Mouse (Mus musculus) heart, postnatal 0 days (tissue): ENCODE data around the gene Btg2. TPM values are rescaled to one million over a fixed set of nuclear protein-coding genes. Genes with fewer than 3 reads are reported as not detected.
A peak's percentile ranks its signal among the peaks of the same experiment; 100 is the strongest.

Experiments used
- ATAC-seq: fragments of 200-750 bp; cut with Nextera tagmentation; 2 replicates; pipeline ENCODE4 v1.8.0; 2017; ENCODE audit warnings: low read depth, moderate number of reproducible peaks, moderate library complexity; ENCODE audit not compliant: insufficient read depth
- DNase-seq: peaks from one replicate; pipeline ENCODE4 v3.0.0-alpha.2; 2016; ENCODE audit warnings: low spot score
- H3K27ac ChIP-seq: fragments of 300-500 bp; sonication (generic); 2 replicates; pipeline ENCODE4 v1.5.1; 2014; ENCODE audit warnings: low read depth, mild to moderate bottlenecking
- H3K27me3 ChIP-seq: fragments of 300-500 bp; sonication (generic); 2 replicates; pipeline ENCODE4 v1.6.1; 2014; ENCODE audit warnings: low read length, mixed read lengths; ENCODE audit not compliant: control insufficient read depth, insufficient read depth
- H3K36me3 ChIP-seq: fragments of 300-500 bp; sonication (generic); replicated peaks from 2 replicates; pipeline ENCODE4 v1.6.1; 2014; ENCODE audit warnings: low read length, mixed read lengths; ENCODE audit not compliant: control insufficient read depth, insufficient read depth
- H3K4me1 ChIP-seq: fragments of 300-500 bp; sonication (generic); 2 replicates; pipeline ENCODE4 v1.6.1; 2014; ENCODE audit warnings: antibody characterized with exemption; ENCODE audit not compliant: control insufficient read depth, insufficient read depth
- H3K4me2 ChIP-seq: fragments of 300-500 bp; sonication (generic); 2 replicates; pipeline ENCODE4 v1.6.1; 2014; ENCODE audit warnings: low read depth, mild to moderate bottlenecking, low read length, moderate library complexity
- H3K4me3 ChIP-seq: fragments of 300-500 bp; sonication (generic); 2 replicates; pipeline ENCODE4 v1.5.1; 2014; ENCODE audit warnings: low read depth, low read length
- H3K9ac ChIP-seq: fragments of 300-500 bp; sonication (generic); replicated peaks from 2 replicates; pipeline ENCODE4 v1.6.1; 2014; ENCODE audit warnings: low read depth, low read length, mixed read lengths
- H3K9me3 ChIP-seq: fragments of 300-500 bp; sonication (generic); replicated peaks from 2 replicates; pipeline ENCODE4 v1.6.1; 2016; ENCODE audit warnings: low read length; ENCODE audit not compliant: control insufficient read depth
- CTCF ChIP-seq: IDR thresholded peaks from 2 replicates; pipeline ENCODE4 v1.5.1; 2016; ENCODE audit warnings: antibody characterized with exemption, control low read depth, low read depth
- EP300 ChIP-seq: IDR thresholded peaks from 2 replicates; pipeline ENCODE4 v1.6.1; 2016; ENCODE audit warnings: antibody characterized with exemption, low read depth
- WGBS: fragments of 180-500 bp; shearing (Covaris S2); extraction: QIAGEN DNeasy Blood & Tissue Kit; methylation state at CpG from one replicate; pipeline ENCODE4 v1.1.7; 2014; 5-methylcytosine and 5-hydroxymethylcytosine counted together
- polyA plus RNA-seq: library from polyadenylated mRNA; unstranded; fragments of >200 nt; fragmentation: Nextera tagmentation; extraction: Ambion mirVana; gene quantifications from 2 replicates; pipeline ENCODE4 v1.2.1, GENCODE M21; 2015
- total RNA-seq: library from RNA; depleted of rRNA; stranded (reverse); fragments of >200 nt; gene quantifications from 2 replicates; pipeline ENCODE4 v1.2.3, GENCODE M21; 2014; ENCODE audit warnings: low replicate concordance

The Btg2 gene
- total and polyA plus RNA-seq, 2 experiments from 2014 or later: 33.7 to 52.9 TPM

GRCm38 (mm10) chr1:134083676-134084075 is 4.8 kb upstream of the Btg2 start:
- peak overlapping the region; percentile 91 for H3K27ac ChIP-seq
- ATAC-seq (no peak), DNase-seq (no peak)
- no peaks in the 10 kb centered on the region for H3K27me3 ChIP-seq
- no peak overlapping the region for H3K9ac ChIP-seq
- no peaks in the 10 kb centered on the region for H3K36me3 ChIP-seq
- peaks cover 44% of the 10 kb centered on the region for H3K4me1 ChIP-seq
- WGBS: 73% methylated on average over 8 of the region's 8 CpGs
- H3K9me3 ChIP-seq: no peaks in the 10 kb centered on the region
- no peak overlapping the region for H3K4me2 ChIP-seq
- no peak for TF ChIP-seq EP300
- no peak for TF ChIP-seq CTCF
- no peak overlapping the region for H3K4me3 ChIP-seq

DNA sequence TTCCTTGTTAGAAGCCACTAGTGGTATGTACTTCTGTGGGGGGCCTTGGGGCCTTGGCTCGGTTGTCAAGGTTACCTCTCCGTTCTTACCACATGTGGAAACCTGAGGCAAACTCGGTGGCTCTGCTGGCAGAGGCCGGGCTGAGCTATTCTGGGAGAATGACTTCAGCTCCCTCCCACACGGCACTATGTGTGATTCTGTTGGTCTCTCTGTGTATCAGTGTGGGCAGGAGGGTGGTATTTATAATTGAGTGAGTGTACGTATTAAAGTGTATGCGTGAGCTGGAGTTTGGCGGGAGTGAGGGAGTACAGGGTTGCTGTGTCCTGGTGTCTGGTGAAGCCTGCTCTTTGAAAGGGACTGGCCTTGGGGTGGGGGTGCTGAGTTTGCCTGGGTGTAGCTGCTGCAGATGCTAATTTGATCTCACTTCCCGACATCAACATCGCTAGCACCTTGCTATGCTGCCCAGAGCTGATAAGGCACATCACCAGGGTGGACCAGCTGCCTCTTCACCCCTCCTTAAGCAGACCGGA is 4.1 kb upstream of the Btg2 start:
- peak; percentile 74 for ATAC-seq
- 7% methylated on average over 11 of the region's 11 CpGs for WGBS
- H3K27ac ChIP-seq: peak overlapping the region; percentile 91
- peaks cover 44% of the 10 kb centered on the region for H3K4me1 ChIP-seq
- no peak overlapping the region for H3K4me3 ChIP-seq
- DNase-seq: peak; percentile 91
- TF ChIP-seq CTCF (no peak), EP300 (no peak)
- no peaks in the 10 kb centered on the region for H3K27me3 ChIP-seq
- no peaks in the 10 kb centered on the region for H3K9me3 ChIP-seq
- H3K36me3 ChIP-seq: no peaks in the 10 kb centered on the region
- H3K9ac ChIP-seq: no peak overlapping the region
- no peak overlapping the region for H3K4me2 ChIP-seq

GRCm38 (mm10) chr1:134080881-134081450 is 2.0 kb upstream of the Btg2 start:
- no peak overlapping the region for H3K9ac ChIP-seq

DNA sequence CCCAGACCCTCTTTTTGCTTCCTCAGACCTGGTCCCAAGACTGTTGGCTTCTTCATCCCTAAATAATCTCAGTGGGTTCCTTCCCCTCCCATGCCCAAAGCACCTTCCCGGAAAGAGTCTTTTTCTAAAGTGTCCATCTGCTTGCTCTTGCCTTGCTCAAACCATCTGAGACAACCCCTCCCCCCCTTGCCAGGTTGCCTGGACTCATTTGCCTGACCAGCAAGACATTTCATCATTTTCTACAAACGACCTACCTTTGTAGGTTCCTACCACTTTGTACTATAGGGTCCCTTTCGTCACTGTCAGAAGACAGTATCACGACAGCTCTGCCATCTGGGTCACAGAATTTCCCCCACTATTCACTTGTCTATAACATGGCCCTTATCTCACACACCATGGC is 1.5 kb upstream of the Btg2 start:
- no peak for DNase-seq
- no peaks in the 10 kb centered on the region for H3K27me3 ChIP-seq
- no peak for ATAC-seq
- H3K9me3 ChIP-seq: no peaks in the 10 kb centered on the region
- no peak overlapping the region for H3K4me3 ChIP-seq
- no peak overlapping the region for H3K4me2 ChIP-seq
- peaks cover 48% of the 10 kb centered on the region for H3K4me1 ChIP-seq
- TF ChIP-seq EP300 (no peak), CTCF (no peak)
- H3K36me3 ChIP-seq: peaks cover 20% of the 10 kb centered on the region
- peak overlapping the region; percentile 87 for H3K27ac ChIP-seq
- WGBS: 81% methylated on average over 4 of the region's 4 CpGs
- H3K9ac ChIP-seq: no peak overlapping the region

More at GRCm38 (mm10) chr1:134080881-134081450, 2.0 kb upstream of the Btg2 start:
- Histone ChIP-seq H3K27me3 (no peaks in the 10 kb centered on the region), H3K36me3 (peaks cover 14% of the 10 kb centered on the region), H3K27ac (no peak overlapping the region; the same call in 1 of the 2 replicates), H3K9me3 (no peaks in the 10 kb centered on the region), H3K4me1 (peaks cover 45% of the 10 kb centered on the region), H3K4me2 (no peak overlapping the region), H3K4me3 (no peak overlapping the region)
- ATAC-seq (no peak), DNase-seq (no peak)
- 86% methylated on average over 5 of the region's 5 CpGs for WGBS
- TF ChIP-seq EP300: no peak
- no peak for TF ChIP-seq CTCF

- WGBS: 6% methylated on average over 9 of the region's 9 CpGs
- H3K36me3 ChIP-seq: peaks cover 26% of the 10 kb centered on the region
- DNase-seq (no peak), ATAC-seq (no peak)
- peak overlapping the region; percentile 39; the same call in 1 of the 2 replicates for H3K9ac ChIP-seq
- H3K4me2 ChIP-seq: peak overlapping the region; percentile 56
- H3K4me1 ChIP-seq: peaks cover 53% of the 10 kb centered on the region
- no peaks in the 10 kb centered on the region for H3K27me3 ChIP-seq
- no peaks in the 10 kb centered on the region for H3K9me3 ChIP-seq
- peak overlapping the region; percentile 68 for H3K4me3 ChIP-seq
- H3K27ac ChIP-seq: peak overlapping the region; percentile 87
- TF ChIP-seq CTCF (no peak), EP300 (peak; percentile 45)
Measured at GRCm38 (mm10) chr1:134079477-134080163, 700 bp upstream of the Btg2 start.
